Mouse (Mus musculus): ENCODE data around the gene Olfr578.

The Olfr578 gene

GRCm38 (mm10) chr7:102989224-102989623 is at the start of gene Olfr578:
Olfr578 (minus strand) TSS chr7:102989324.
- in situ Hi-C loops (cut with MboI; ENCODE audit: low sequenced_read_pairs): no loop called here

DNA sequence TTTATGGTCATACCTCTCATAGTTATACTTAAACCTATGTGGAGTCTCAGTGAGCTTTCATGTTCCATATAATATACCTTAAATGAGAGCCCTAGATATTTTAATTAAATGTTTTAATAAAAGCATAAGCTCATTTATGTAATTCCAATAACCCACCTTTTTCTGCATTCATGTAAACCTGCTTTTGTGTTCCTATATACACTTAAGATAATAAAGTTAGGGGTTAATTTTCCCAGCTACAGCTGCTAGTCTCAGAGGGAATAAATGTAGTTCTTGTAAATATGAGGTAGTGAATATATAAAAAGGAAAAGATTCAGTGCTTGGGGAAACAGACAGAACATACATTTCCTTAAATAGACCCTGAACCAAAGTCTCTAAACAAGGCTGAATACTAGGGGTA is 48.6 kb upstream of the Olfr578 start, which contains the start of gene Olfr582:
Olfr582 (plus strand) TSS at position 301 of the 400 bp plus-strand sequence.
- in situ Hi-C loops (cut with MboI; ENCODE audit: low sequenced_read_pairs): no loop called here

DNA sequence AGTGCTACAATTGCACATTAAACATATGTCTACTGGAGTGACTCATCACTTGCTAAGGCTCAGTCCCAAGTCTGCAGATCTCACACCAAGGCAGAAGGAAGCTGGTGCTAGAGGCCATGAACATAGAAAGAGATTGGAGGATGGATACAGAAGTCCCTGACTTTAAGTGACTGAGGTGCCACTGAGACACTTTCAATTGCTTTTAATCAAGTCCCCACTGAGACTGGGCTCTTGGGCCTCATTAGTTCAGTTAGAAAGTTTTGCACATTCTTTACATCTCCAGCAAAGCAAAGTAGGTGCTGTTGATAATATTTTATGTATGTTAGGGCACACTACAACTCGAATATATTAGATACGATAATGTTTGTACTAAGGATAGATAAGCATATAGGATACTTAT is 13.3 kb downstream of the Olfr578 start, which contains the start of gene Olfr577:
Olfr577 (minus strand) TSS at position 101 of the 400 bp plus-strand sequence.
- in situ Hi-C loops (cut with MboI; ENCODE audit: low sequenced_read_pairs): no loop called here

DNA sequence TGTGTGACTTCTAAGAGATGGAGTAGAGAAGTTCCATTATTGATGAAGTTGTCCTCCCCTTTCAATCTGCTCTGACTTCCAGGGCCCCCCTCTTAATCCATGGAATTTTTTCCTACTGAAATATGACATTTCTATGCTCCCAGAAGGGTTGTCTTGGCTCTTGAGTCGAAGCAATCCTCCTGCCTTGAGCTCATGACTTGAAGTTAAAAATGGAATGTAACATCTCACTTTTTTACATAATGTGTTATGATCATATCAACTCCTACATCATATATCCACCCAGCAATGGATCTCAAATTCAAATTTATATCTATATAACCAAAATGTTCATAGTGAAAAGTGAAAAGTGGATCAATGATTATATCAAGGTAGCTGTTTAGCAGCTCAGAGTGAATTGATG is 14.7 kb downstream of the Olfr578 start:
- in situ Hi-C loops (cut with MboI; ENCODE audit: low sequenced_read_pairs): no loop called here

DNA sequence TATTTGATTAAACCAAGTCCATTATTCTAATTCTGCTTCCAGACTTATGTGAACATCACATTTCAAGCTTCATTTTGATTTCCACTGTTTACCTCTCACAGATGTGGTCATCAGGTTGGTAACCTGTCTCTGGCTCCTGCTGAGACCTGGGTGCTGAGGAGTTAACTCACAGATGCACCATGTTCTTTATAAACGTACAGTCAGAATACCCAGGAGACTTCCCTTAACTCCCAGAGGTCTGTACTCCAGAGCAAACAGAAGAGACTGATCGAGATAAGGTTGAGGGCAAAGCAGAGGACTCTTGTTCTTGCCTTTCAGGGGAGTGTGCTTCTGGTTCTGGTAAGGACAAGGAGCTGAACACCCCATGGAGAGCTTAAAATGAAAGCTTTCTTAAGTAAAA is 26.8 kb downstream of the Olfr578 start, which contains the start of gene Olfr576:
Olfr576 (plus strand) TSS at position 301 of the 400 bp plus-strand sequence.
- in situ Hi-C loops (cut with MboI; ENCODE audit: low sequenced_read_pairs): no loop called here

DNA sequence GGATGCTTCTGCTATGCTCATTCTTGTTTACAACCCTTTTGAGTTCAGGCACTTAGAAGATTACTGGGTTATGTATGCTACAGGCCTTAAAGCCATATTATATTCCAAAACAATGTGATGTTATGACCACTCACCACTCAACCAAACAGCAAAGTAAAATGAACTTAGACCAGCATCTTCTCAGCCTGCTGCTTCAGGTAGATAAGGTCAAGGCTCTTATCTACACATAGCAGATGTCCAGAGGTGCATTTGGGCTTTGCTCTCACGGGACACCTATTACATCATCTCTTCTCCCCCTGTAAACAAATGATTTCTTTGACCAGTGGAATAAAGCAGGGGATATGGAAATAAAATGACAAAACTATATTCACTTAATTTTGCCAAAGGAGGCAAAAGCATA is 30.5 kb downstream of the Olfr578 start, which contains the start of gene Olfr575:
Olfr575 (minus strand) TSS at position 183 of the 400 bp plus-strand sequence.
- in situ Hi-C loops (cut with MboI; ENCODE audit: low sequenced_read_pairs): no loop called here

DNA sequence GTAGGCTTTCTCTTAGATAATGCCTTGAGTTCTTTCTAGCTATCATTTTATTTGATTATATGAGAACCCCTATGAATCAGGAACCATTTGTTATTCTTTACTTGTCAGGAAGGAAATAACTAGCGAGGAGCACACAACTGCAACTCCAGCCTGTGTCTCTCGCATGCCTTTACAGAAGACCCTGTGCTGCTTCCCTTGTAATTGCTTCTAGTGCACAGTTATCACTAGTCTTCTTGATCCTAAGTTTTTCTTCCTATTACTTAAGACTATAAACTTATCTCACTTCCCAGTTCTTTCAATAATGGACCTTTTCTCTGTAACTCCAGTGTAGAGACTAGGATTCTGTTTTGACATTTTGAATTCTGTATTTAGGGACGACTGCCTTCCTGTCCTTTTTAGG is 31.0 kb downstream of the Olfr578 start:
- in situ Hi-C loops (cut with MboI; ENCODE audit: low sequenced_read_pairs): no loop called here

DNA sequence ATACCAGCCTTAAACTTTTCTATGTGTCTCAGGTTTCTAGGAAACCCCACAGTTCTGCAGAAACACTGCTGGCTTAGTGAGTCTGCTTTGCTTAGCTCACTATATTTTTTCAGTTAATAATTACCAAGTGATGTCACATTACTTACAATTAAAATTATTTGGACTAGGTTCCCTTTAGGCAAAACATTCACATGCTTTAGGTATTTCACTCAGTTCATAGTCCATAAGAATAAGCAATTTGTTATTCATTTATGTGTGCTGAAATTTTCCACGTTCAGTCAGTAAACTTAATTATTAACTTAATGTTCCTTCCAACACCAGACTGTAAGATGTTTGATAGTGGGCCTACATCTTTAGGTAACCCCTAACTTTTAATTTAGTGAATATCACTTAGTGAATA is 38.4 kb downstream of the Olfr578 start:
- in situ Hi-C loops (cut with MboI; ENCODE audit: low sequenced_read_pairs): no loop called here

GRCm38 (mm10) chr7:102948167-102948566 is 41.0 kb downstream of the Olfr578 start, which contains the start of gene Olfr574:
Olfr574 (plus strand) TSS chr7:102948467.
- in situ Hi-C loops (cut with MboI; ENCODE audit: low sequenced_read_pairs): no loop called here

DNA sequence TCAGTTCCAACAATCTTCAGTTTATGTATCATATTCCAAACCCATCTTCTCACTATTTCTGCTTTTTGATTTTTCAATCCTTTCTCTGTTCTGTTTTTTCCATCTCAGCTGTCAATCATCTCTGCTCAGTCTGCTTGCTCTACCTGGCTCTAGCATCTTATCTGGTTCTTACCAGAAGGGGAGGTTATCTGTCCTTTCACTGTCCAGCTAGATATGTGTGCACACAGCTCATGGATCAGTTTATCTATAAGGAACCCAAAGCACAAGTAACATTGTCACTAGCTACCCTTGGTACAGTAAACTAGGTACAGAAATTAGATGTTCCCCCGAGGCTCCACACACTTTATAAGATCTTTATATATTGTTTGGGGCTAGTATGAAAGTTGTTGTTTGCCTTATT is 45.7 kb downstream of the Olfr578 start:
- in situ Hi-C loops (cut with MboI; ENCODE audit: low sequenced_read_pairs): no loop called here

GRCm38 (mm10) chr7:102942475-102942874 is 46.6 kb downstream of the Olfr578 start, which contains the start of gene Olfr573-ps1:
Olfr573-ps1 (minus strand) TSS chr7:102942575.
- in situ Hi-C loops (cut with MboI; ENCODE audit: low sequenced_read_pairs): no loop called here
